Mouse (Mus musculus): Measurements from ENCODE around the gene Suz12. TPM values are rescaled to one million over a fixed set of nuclear protein-coding genes. Genes with fewer than 3 reads are reported as not detected.
"Not testable (repeated sequence)": the region's sequence is repeated elsewhere in the genome, so short reads cannot be mapped to it uniquely, and the experiment has no call there.

Suz12 gene
- polyA plus RNA-seq, 1 experiment from 2014 or later: 30.1 TPM

DNA sequence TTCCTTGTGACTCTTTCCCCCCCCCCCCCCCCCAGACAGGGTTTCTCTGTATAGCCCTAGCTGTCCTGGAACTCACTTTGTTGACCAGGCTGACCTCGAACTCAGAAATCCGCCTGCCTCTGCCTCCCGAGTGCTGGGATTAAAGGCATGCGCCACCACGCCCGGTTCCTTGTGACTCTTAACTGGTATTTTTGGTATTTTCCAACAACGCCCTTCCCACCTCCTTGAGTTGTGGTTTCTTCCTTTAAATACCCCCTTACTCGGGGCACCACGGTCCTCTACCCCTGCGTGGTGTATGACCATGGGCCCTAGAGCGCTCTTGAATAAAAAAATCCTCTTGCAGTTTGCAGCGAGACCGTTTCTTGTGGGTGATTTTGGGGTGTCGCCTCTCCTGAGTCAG is 15.8 kb upstream of the Suz12 start:
- not testable (repeated sequence) for H3K4me2 ChIP-seq; H3K9ac ChIP-seq (ENCODE audit: low read depth, low read length); ATAC-seq (replicated peaks; ENCODE audit: low FRiP score); H3K9me3 ChIP-seq (ENCODE audit: control insufficient read depth, low read length); H3K4me1 ChIP-seq (replicated peaks; ENCODE audit: control insufficient read depth, insufficient read depth, low read length); H3K36me3 ChIP-seq (ENCODE audit: control insufficient read depth, insufficient read depth, low read length); DNase-seq (ENCODE audit: low spot score); H3K4me3 ChIP-seq (ENCODE audit: low read depth, low read length); H3K27ac ChIP-seq (ENCODE audit: low read depth, low read length)
- WGBS: 90% methylated on average over 14 of the region's 14 CpGs
- peaks cover 20% of the 10 kb centered on the region for H3K27me3 ChIP-seq (replicated peaks; ENCODE audit: control insufficient read depth, insufficient read depth, low read length)

DNA sequence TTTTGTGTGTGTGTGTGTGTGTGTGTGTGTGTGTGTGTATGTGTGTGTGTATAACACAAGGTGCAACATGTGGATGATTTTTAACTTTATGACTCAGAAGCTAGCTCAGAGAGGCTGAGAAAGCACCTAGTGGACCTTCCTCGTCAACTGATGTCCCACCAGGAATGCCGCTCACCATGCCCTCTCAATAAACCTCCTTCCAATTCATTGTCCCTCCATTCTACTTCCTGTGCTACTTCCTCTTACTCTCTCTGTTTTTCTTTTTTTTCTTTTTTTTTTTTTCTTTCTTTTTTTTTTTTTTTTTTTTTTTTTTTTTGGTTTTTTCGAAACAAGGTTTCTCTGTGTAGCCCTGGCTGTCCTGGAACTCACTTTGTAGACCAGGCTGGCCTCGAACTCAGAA is 15.2 kb upstream of the Suz12 start:
- not testable (repeated sequence) for H3K4me2 ChIP-seq; ATAC-seq (replicated peaks; ENCODE audit: low FRiP score); H3K9me3 ChIP-seq (ENCODE audit: control insufficient read depth, low read length); H3K4me3 ChIP-seq (ENCODE audit: low read depth, low read length); DNase-seq (ENCODE audit: low spot score); H3K27ac ChIP-seq (ENCODE audit: low read depth, low read length); H3K4me1 ChIP-seq (replicated peaks; ENCODE audit: control insufficient read depth, insufficient read depth, low read length); H3K9ac ChIP-seq (ENCODE audit: low read depth, low read length); H3K36me3 ChIP-seq (ENCODE audit: control insufficient read depth, insufficient read depth, low read length)
- 90% methylated on average over 3 of the region's 4 CpGs for WGBS
- H3K27me3 ChIP-seq (replicated peaks; ENCODE audit: control insufficient read depth, insufficient read depth, low read length): peaks cover 19% of the 10 kb centered on the region

DNA sequence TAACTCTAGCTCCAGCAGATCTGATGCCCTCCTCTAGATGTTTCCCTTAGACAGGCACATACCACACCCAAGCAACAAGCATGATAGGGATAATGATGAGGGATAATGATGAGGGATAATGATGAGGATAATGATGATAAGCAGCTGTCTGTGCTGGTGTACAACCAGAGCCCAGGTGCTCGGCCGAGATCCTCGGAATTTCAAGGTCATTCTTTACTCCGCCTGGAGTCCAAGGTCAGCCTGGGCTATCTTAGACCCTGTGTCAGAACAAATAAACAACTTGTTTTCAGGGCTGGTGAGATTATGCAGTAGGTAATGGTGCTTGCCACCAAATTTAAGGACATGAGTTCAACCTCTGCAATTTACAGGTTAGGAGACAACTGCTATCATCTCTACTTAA is 6.0 kb upstream of the Suz12 start:
- DNase-seq (ENCODE audit: low spot score) (no peak), ATAC-seq (replicated peaks; ENCODE audit: low FRiP score) (no peak)
- H3K36me3 ChIP-seq (ENCODE audit: control insufficient read depth, insufficient read depth, low read length): no peaks in the 10 kb centered on the region
- no peak overlapping the region for H3K27ac ChIP-seq (ENCODE audit: low read depth, low read length)
- H3K4me1 ChIP-seq (replicated peaks; ENCODE audit: control insufficient read depth, insufficient read depth, low read length): peaks cover 3% of the 10 kb centered on the region; the same call in 1 of the 2 replicates
- H3K4me2 ChIP-seq: no peak overlapping the region
- 88% methylated on average over 4 of the region's 4 CpGs for WGBS
- H3K9me3 ChIP-seq (ENCODE audit: control insufficient read depth, low read length): no peaks in the 10 kb centered on the region
- H3K9ac ChIP-seq (ENCODE audit: low read depth, low read length): no peak overlapping the region
- no peaks in the 10 kb centered on the region for H3K27me3 ChIP-seq (replicated peaks; ENCODE audit: control insufficient read depth, insufficient read depth, low read length)
- H3K4me3 ChIP-seq (ENCODE audit: low read depth, low read length): no peak overlapping the region

DNA sequence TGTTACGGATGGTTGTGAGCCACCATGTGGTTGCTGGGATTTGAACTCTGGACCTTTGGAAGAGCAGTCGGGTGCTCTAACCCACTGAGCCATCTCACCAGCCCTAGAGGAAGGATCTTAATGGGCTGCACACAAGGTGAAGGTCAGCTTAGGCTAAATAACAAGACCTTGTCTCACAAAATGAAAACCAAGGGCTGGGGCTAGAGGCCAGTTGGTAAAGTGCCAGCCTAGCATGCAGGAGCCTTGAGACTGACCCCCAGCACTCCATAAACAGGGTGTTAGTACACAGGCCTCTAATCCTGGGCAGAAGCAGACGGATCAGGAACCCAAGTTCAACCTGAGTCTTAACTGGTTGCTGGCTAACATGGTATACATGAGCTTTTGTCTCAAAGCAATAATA is 5.0 kb upstream of the Suz12 start:
- 79% methylated on average over 3 of the region's 3 CpGs for WGBS

DNA sequence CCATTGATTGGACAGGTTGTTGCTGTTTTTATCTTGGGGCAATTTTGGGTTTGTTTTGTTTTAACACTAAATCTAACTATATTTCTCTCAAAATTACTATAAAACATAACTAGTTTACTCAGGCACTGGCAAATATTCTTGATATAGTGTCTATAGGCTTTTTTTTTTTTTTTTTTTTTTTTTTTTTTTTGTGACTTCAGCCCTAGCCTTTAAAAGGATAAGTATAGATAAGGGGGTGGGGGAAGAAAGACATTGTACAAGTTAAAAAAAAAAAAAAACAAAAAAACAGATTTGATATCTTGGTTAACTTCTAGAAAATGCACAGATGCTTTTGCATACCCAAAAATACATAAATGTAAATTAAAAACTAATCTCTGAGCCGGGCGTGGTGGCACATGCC is 2.8 kb upstream of the Suz12 start:
- WGBS: 92% methylated on average over 2 of the region's 2 CpGs
- Histone ChIP-seq H3K9ac (ENCODE audit: low read depth, low read length) (no peak overlapping the region), H3K4me2 (no peak overlapping the region), H3K27ac (ENCODE audit: low read depth, low read length) (no peak overlapping the region), H3K27me3 (replicated peaks; ENCODE audit: control insufficient read depth, insufficient read depth, low read length) (no peaks in the 10 kb centered on the region), H3K9me3 (ENCODE audit: control insufficient read depth, low read length) (no peaks in the 10 kb centered on the region), H3K4me3 (ENCODE audit: low read depth, low read length) (no peak overlapping the region), H3K4me1 (replicated peaks; ENCODE audit: control insufficient read depth, insufficient read depth, low read length) (peaks cover 3% of the 10 kb centered on the region; the same call in 1 of the 2 replicates), H3K36me3 (ENCODE audit: control insufficient read depth, insufficient read depth, low read length) (no peaks in the 10 kb centered on the region)
- no peak for ATAC-seq (replicated peaks; ENCODE audit: low FRiP score)
- DNase-seq (ENCODE audit: low spot score): no peak

More for the DNA sequence above, 5.0 kb upstream of the Suz12 start:
- ATAC-seq (replicated peaks; ENCODE audit: low FRiP score): no peak
- Histone ChIP-seq H3K9me3 (ENCODE audit: control insufficient read depth, low read length) (no peaks in the 10 kb centered on the region), H3K4me2 (no peak overlapping the region), H3K4me3 (ENCODE audit: low read depth, low read length) (no peak overlapping the region), H3K9ac (ENCODE audit: low read depth, low read length) (no peak overlapping the region), H3K27me3 (replicated peaks; ENCODE audit: control insufficient read depth, insufficient read depth, low read length) (no peaks in the 10 kb centered on the region), H3K4me1 (replicated peaks; ENCODE audit: control insufficient read depth, insufficient read depth, low read length) (peaks cover 3% of the 10 kb centered on the region; the same call in 1 of the 2 replicates), H3K36me3 (ENCODE audit: control insufficient read depth, insufficient read depth, low read length) (no peaks in the 10 kb centered on the region), H3K27ac (ENCODE audit: low read depth, low read length) (no peak overlapping the region)
- DNase-seq (ENCODE audit: low spot score): no peak

DNA sequence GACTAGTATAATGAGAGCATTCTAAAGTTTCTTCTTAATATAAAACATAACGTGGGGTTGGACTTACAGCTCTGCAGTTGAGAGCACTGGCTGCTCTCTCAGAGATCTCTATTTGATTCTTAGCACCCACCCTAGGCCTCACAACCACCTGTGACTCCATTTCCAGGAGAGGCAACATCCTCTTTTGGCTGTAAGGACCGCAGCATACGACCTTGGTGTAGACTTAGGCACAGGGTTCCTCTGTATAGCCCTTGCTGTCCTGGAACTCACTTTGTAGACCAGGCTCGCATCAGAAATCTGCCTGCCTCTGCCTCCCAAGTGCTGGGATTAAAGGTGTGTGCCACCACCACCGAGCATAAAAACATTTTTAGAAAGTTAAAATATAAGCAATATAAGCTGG is 1.3 kb upstream of the Suz12 start:
- Histone ChIP-seq H3K27me3 (replicated peaks; ENCODE audit: control insufficient read depth, insufficient read depth, low read length) (no peaks in the 10 kb centered on the region), H3K4me3 (ENCODE audit: low read depth, low read length) (no peak overlapping the region), H3K4me2 (no peak overlapping the region), H3K9me3 (ENCODE audit: control insufficient read depth, low read length) (no peaks in the 10 kb centered on the region), H3K4me1 (replicated peaks; ENCODE audit: control insufficient read depth, insufficient read depth, low read length) (peaks cover 3% of the 10 kb centered on the region; the same call in 1 of the 2 replicates), H3K36me3 (ENCODE audit: control insufficient read depth, insufficient read depth, low read length) (0 out of 2 replicates have a peak, but pooled peaks cover under 1% of the 10 kb centered on the region), H3K27ac (ENCODE audit: low read depth, low read length) (no peak overlapping the region), H3K9ac (ENCODE audit: low read depth, low read length) (no peak overlapping the region)
- 74% methylated on average over 5 of the region's 5 CpGs for WGBS
- no peak for ATAC-seq (replicated peaks; ENCODE audit: low FRiP score)
- DNase-seq (ENCODE audit: low spot score): no peak

DNA sequence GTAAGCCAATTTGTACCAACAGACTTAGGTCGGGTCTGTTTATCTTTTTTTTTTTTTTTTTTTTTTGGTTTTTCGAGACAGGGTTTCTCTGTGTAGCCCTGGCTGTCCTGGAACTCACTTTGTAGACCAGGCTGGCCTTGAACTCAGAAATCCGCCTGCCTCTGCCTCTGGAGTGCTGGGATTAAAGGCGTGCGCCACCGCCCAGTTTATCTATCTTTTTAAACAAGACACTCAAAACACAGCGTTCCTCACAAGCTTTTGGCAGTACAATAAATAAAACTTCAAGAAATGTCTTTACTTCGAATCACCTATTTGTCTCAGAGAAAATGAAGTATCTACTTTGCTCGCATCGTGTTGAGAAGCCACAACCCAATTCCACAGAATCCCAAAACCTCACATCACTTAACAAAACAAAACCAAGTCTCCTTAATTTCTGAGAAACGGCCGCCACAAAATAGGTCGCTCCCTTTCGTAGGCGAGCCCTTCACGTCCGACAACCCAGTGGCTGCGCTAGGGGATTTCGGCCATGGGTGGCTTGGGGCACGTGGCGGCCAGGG is 793 bp upstream of the Suz12 start:
- H3K9ac ChIP-seq (ENCODE audit: low read depth, low read length): peak overlapping the region; percentile 82
- H3K4me3 ChIP-seq (ENCODE audit: low read depth, low read length): peak overlapping the region; percentile 76

DNA sequence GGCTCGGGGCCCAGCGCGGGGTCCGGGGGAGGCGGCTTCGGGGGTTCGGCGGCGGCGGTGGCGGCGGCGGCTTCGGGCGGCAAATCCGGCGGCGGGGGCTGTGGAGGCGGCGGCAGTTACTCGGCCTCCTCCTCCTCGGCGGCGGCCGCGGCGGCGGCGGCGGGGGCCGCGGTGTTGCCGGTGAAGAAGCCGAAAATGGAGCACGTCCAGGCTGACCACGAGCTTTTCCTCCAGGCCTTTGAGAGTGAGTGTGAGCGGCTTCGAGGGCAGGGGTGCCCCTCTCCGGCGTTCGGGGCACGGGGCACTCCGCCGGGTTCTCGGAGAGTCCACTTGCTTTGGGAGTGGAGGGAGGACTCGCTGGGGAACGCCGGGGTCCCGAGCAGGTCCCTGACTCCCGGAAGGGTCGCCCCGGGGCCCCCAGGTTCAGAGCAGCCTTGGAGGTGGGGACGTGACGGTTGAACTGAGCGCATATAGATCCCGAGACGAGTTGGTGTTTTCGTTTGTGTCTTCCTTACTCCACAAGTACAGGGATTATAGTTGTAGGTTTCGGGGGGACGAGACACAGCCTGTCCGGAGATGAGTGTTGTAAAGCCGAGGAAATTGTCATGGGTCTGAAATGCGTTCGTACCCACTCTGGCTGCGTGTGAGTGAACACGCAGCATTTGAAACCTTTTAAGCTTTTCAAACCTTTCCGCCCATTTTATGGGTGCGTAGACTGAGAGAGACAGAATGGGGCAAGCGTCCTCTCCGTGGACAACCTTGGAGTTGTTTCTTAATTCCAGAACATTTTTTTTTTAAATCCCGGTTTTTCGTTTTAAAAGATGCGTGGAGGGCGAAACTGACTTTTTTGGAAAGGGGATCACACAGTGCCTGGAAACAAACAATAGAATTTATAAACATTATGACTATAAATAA is 707 bp downstream of the Suz12 start:
- H3K4me3 ChIP-seq (ENCODE audit: low read depth, low read length): peak overlapping the region; percentile 76
- H3K36me3 ChIP-seq (ENCODE audit: control insufficient read depth, insufficient read depth, low read length): 0 out of 2 replicates have a peak, but pooled peaks cover 5% of the 10 kb centered on the region
- no peaks in the 10 kb centered on the region for H3K27me3 ChIP-seq (replicated peaks; ENCODE audit: control insufficient read depth, insufficient read depth, low read length)
- H3K9me3 ChIP-seq (ENCODE audit: control insufficient read depth, low read length): no peaks in the 10 kb centered on the region
- WGBS: under 1% methylated on average over 71 of the region's 74 CpGs
- DNase-seq (ENCODE audit: low spot score): peak; percentile 73
- H3K4me1 ChIP-seq (replicated peaks; ENCODE audit: control insufficient read depth, insufficient read depth, low read length): peaks cover 3% of the 10 kb centered on the region; the same call in 1 of the 2 replicates
- peak overlapping the region; percentile 100 for H3K27ac ChIP-seq (ENCODE audit: low read depth, low read length)
- peak; percentile 10; the same call in 1 of the 2 replicates for ATAC-seq (replicated peaks; ENCODE audit: low FRiP score)
- H3K9ac ChIP-seq (ENCODE audit: low read depth, low read length): peak overlapping the region; percentile 87
- H3K4me2 ChIP-seq: peak overlapping the region; percentile 71

More for the DNA sequence above, 793 bp upstream of the Suz12 start:
- Histone ChIP-seq H3K9me3 (ENCODE audit: control insufficient read depth, low read length) (no peaks in the 10 kb centered on the region), H3K27ac (ENCODE audit: low read depth, low read length) (peak overlapping the region; percentile 100), H3K36me3 (ENCODE audit: control insufficient read depth, insufficient read depth, low read length) (0 out of 2 replicates have a peak, but pooled peaks cover 5% of the 10 kb centered on the region), H3K4me1 (replicated peaks; ENCODE audit: control insufficient read depth, insufficient read depth, low read length) (peaks cover 3% of the 10 kb centered on the region; the same call in 1 of the 2 replicates), H3K4me2 (peak overlapping the region; percentile 83), H3K27me3 (replicated peaks; ENCODE audit: control insufficient read depth, insufficient read depth, low read length) (no peaks in the 10 kb centered on the region)
- DNase-seq (ENCODE audit: low spot score) (no peak), ATAC-seq (replicated peaks; ENCODE audit: low FRiP score) (no peak)
- 24% methylated on average over 20 of the region's 21 CpGs for WGBS
